Mouse (Mus musculus): ENCODE measurements around the gene Tpbpb. TPM values are rescaled to one million over a fixed set of nuclear protein-coding genes. Genes with fewer than 3 reads are reported as not detected.

The Tpbpb gene
- polyA plus RNA-seq, 1 experiment from 2014 or later: not detected

- Histone ChIP-seq H3K4me1 (ENCODE audit: insufficient read depth) (no peaks in the 10 kb centered on the region), H3K9me3 (ENCODE audit: low read length) (no peaks in the 10 kb centered on the region), H3K27ac (ENCODE audit: low read depth) (no peak overlapping the region), H3K4me2 (ENCODE audit: low read depth, low read length) (no peak overlapping the region), H3K9ac (replicated peaks) (no peak overlapping the region), H3K27me3 (ENCODE audit: insufficient read depth, low read length) (no peaks in the 10 kb centered on the region), H3K36me3 (replicated peaks; ENCODE audit: insufficient read depth, low read length) (no peaks in the 10 kb centered on the region), H3K4me3 (ENCODE audit: low read depth, low read length) (no peak overlapping the region)
- ATAC-seq (no peak), DNase-seq (no peak)
- TF ChIP-seq EP300 (IDR thresholded peaks at IDR 0.05; ENCODE audit: low read depth): no peak
- TF ChIP-seq CTCF (IDR thresholded peaks at IDR 0.05; ENCODE audit: low read depth): no peak
Observed at GRCm38 (mm10) chr13:60895406-60896160, 9.1 kb downstream of the Tpbpb start.

- no peak overlapping the region for H3K27ac ChIP-seq (ENCODE audit: low read depth)
- 60% methylated on average over 1 of the region's 1 CpGs for WGBS (ENCODE audit: insufficient replicate concordance)
- no peaks in the 10 kb centered on the region for H3K9me3 ChIP-seq (ENCODE audit: low read length)
- no peaks in the 10 kb centered on the region for H3K27me3 ChIP-seq (ENCODE audit: insufficient read depth, low read length)
- no peak overlapping the region for H3K4me3 ChIP-seq (ENCODE audit: low read depth, low read length)
- no peak overlapping the region for H3K9ac ChIP-seq (replicated peaks)
- no peak overlapping the region for H3K4me2 ChIP-seq (ENCODE audit: low read depth, low read length)
- no peaks in the 10 kb centered on the region for H3K4me1 ChIP-seq (ENCODE audit: insufficient read depth)
- DNase-seq: no peak
- H3K36me3 ChIP-seq (replicated peaks; ENCODE audit: insufficient read depth, low read length): no peaks in the 10 kb centered on the region
- ATAC-seq: peak; percentile 53
- TF ChIP-seq EP300 (IDR thresholded peaks at IDR 0.05; ENCODE audit: low read depth): 0 out of 2 replicates have a peak, but pooled peaks have one; percentile 49
- TF ChIP-seq CTCF (IDR thresholded peaks at IDR 0.05; ENCODE audit: low read depth): no peak
Observed at GRCm38 (mm10) chr13:60892301-60892700, 12.4 kb downstream of the Tpbpb start.

GRCm38 (mm10) chr13:60864281-60864680 is 40.4 kb downstream of the Tpbpb start, which contains the start of gene 4930486L24Rik:
4930486L24Rik (minus strand) TSS chr13:60864475.
- no peaks in the 10 kb centered on the region for H3K9me3 ChIP-seq (ENCODE audit: low read length)
- H3K27ac ChIP-seq (ENCODE audit: low read depth): no peak within 1 kb of the TSS
- H3K4me2 ChIP-seq (ENCODE audit: low read depth, low read length): no peak within 1 kb of the TSS
- TF ChIP-seq CTCF (IDR thresholded peaks at IDR 0.05; ENCODE audit: low read depth): no peak
- no peak for TF ChIP-seq EP300 (IDR thresholded peaks at IDR 0.05; ENCODE audit: low read depth)
- no peaks in the 10 kb centered on the region for H3K36me3 ChIP-seq (replicated peaks; ENCODE audit: insufficient read depth, low read length)
- no peaks in the 10 kb centered on the region for H3K27me3 ChIP-seq (ENCODE audit: insufficient read depth, low read length)
- no peak within 1 kb of the TSS for H3K4me3 ChIP-seq (ENCODE audit: low read depth, low read length)
- WGBS (ENCODE audit: insufficient replicate concordance): 41% methylated on average over 1 of the region's 1 CpGs
- no peak within 1 kb of the TSS for H3K9ac ChIP-seq (replicated peaks)
- no peak for DNase-seq
- no peaks in the 10 kb centered on the region for H3K4me1 ChIP-seq (ENCODE audit: insufficient read depth)
- ATAC-seq: no peak

Other genes starting within 250 kb of the Tpbpb start
- not detected in 2 replicates for gene BC051665, start 118.5 kb downstream of the Tpbpb start, polyA plus RNA-seq (2015; fragmentation: Nextera tagmentation; extraction: Ambion mirVana)
- not detected in 2 replicates for gene Ctsll3, start 102.0 kb downstream of the Tpbpb start, polyA plus RNA-seq (2015; fragmentation: Nextera tagmentation; extraction: Ambion mirVana)
- not detected in 2 replicates for gene 4930486L24Rik, start 40.4 kb downstream of the Tpbpb start, polyA plus RNA-seq (2015; fragmentation: Nextera tagmentation; extraction: Ambion mirVana)
- gene Gm49392, start 8.0 kb downstream of the Tpbpb start, polyA plus RNA-seq (2015; fragmentation: Nextera tagmentation; extraction: Ambion mirVana): 0.43 and 0.44 TPM in 2 replicates
- 8.4 and 9.0 TPM in 2 replicates for gene Ctla2b, start 7.4 kb downstream of the Tpbpb start, polyA plus RNA-seq (2015; fragmentation: Nextera tagmentation; extraction: Ambion mirVana)
- gene Gm49393, start 30.7 kb upstream of the Tpbpb start, polyA plus RNA-seq (2015; fragmentation: Nextera tagmentation; extraction: Ambion mirVana): not detected in 2 replicates
- gene Gm49391, start 31.7 kb upstream of the Tpbpb start, polyA plus RNA-seq (2015; fragmentation: Nextera tagmentation; extraction: Ambion mirVana): 2.9 and 3.4 TPM in 2 replicates
- 42.0 and 42.9 TPM in 2 replicates for gene Ctla2a, start 31.7 kb upstream of the Tpbpb start, polyA plus RNA-seq (2015; fragmentation: Nextera tagmentation; extraction: Ambion mirVana)
- not detected in 2 replicates for gene Tpbpa, start 37.1 kb upstream of the Tpbpb start, polyA plus RNA-seq (2015; fragmentation: Nextera tagmentation; extraction: Ambion mirVana)
- 0.09 TPM in 1 of 2 replicates, not detected in the other for gene Ctsj, start 101.1 kb upstream of the Tpbpb start, polyA plus RNA-seq (2015; fragmentation: Nextera tagmentation; extraction: Ambion mirVana)
- not detected in 2 replicates for gene Ctsq, start 135.8 kb upstream of the Tpbpb start, polyA plus RNA-seq (2015; fragmentation: Nextera tagmentation; extraction: Ambion mirVana)

All from liver, postnatal 0 days (tissue).